Mouse (Mus musculus) liver, embryonic 14.5 days (tissue): Measurements from ENCODE around the gene Brip1. TPM values are rescaled to one million over a fixed set of nuclear protein-coding genes. Genes with fewer than 3 reads are reported as not detected.

Experiments
- ATAC-seq: fragments of 200-750 bp; cut with Nextera tagmentation; 2 replicates; pipeline ENCODE4 v1.8.0; 2017; ENCODE audit warnings: moderate number of reproducible peaks, mild to moderate bottlenecking, moderate library complexity; ENCODE audit not compliant: insufficient read depth
- DNase-seq, 3 experiments: peaks; one replicate each; pipeline ENCODE4 v3.0.0-alpha.2; 2012 to 2013; ENCODE audit warnings: low read depth in 3 of 3, low spot score in 3 of 3
- H3K27ac ChIP-seq: fragments of 300-500 bp; sonication (generic); 2 replicates; pipeline ENCODE4 v1.5.1; 2014; ENCODE audit warnings: moderate library complexity, mild to moderate bottlenecking, control low read depth, inconsistent platforms
- H3K27me3 ChIP-seq: fragments of 300-500 bp; sonication (generic); 2 replicates; pipeline ENCODE4 v1.6.1; 2014; ENCODE audit warnings: mild to moderate bottlenecking, low read length, moderate library complexity; ENCODE audit not compliant: control insufficient read depth, insufficient read depth
- H3K36me3 ChIP-seq: fragments of 300-500 bp; sonication (generic); replicated peaks from 2 replicates; pipeline ENCODE4 v1.6.1; 2014; ENCODE audit warnings: low read depth; ENCODE audit not compliant: control insufficient read depth, insufficient read depth
- H3K4me1 ChIP-seq, 2 experiments: fragments of 200-500 bp in 1 of 2; fragments of 300-500 bp in 1 of 2; sonication (generic) in 1 of 2; replicated peaks; 2 replicates each; pipeline ENCODE4 v1.6.1; 2012 to 2014; ENCODE audit warnings: antibody characterized with exemption in 1 of 2, inconsistent platforms in 1 of 2, low read length in 1 of 2; ENCODE audit not compliant: control insufficient read depth in 2 of 2, insufficient read depth in 2 of 2
- H3K4me2 ChIP-seq: fragments of 300-500 bp; sonication (generic); 2 replicates; pipeline ENCODE4 v1.6.1; 2014; ENCODE audit warnings: low read depth, mild to moderate bottlenecking, control low read depth, moderate library complexity
- H3K4me3 ChIP-seq, 2 experiments: fragments of 200-500 bp in 1 of 2; fragments of 300-500 bp in 1 of 2; sonication (generic) in 1 of 2; 2 replicates each; pipeline ENCODE4 v1.5.1; 2012 to 2014; ENCODE audit warnings: low read depth in 2 of 2, low read length in 2 of 2, mild to moderate bottlenecking in 2 of 2, control low read depth in 1 of 2, inconsistent platforms in 1 of 2, moderate library complexity in 1 of 2; ENCODE audit not compliant: insufficient read depth in 1 of 2
- H3K9ac ChIP-seq: fragments of 300-500 bp; sonication (generic); replicated peaks from 2 replicates; pipeline ENCODE4 v1.6.1; 2014; ENCODE audit warnings: mild to moderate bottlenecking, control low read depth, moderate library complexity
- H3K9me3 ChIP-seq: fragments of 300-500 bp; sonication (generic); 2 replicates; pipeline ENCODE4 v1.6.1; 2016; ENCODE audit warnings: low read length, mixed read lengths; ENCODE audit not compliant: control insufficient read depth
- CTCF ChIP-seq: IDR thresholded peaks from 2 replicates; pipeline ENCODE4 v1.5.1; 2016; ENCODE audit warnings: antibody characterized with exemption, low read depth, control low read depth
- EP300 ChIP-seq: IDR thresholded peaks from 2 replicates; pipeline ENCODE4 v1.6.1; 2016; ENCODE audit warnings: antibody characterized with exemption, low read depth
- WGBS: fragments of 180-500 bp; shearing (Covaris S2); extraction: QIAGEN DNeasy Blood & Tissue Kit; methylation state at CpG from one replicate; pipeline ENCODE4 v1.1.7; 2014; ENCODE audit not compliant: insufficient replicate concordance; 5-methylcytosine and 5-hydroxymethylcytosine counted together
- polyA plus RNA-seq, 2 experiments: library from polyadenylated mRNA; depleted of rRNA in 1 of 2; stranded (reverse) in 1 of 2; unstranded in 1 of 2; fragments of >200 nt; fragmentation: Nextera tagmentation in 1 of 2; extraction: Ambion mirVana in 1 of 2; gene quantifications; 2 replicates each; pipeline versions ENCODE4 v1.2.1 to v1.2.3; 2012 to 2014

Gene Brip1
- polyA plus RNA-seq, 2 experiments = 2.8 to 6.8 TPM

- Histone ChIP-seq H3K36me3 (no peaks in the 10 kb centered on the region), H3K4me1 (peaks cover 0 to 3% of the 10 kb centered on the region in 2 experiments; a peak in 1 of 4 replicates), H3K27ac (no peak overlapping the region), H3K9me3 (no peaks in the 10 kb centered on the region), H3K27me3 (no peaks in the 10 kb centered on the region), H3K4me2 (no peak overlapping the region), H3K4me3 (no peak overlapping the region), H3K9ac (no peak overlapping the region)
- ATAC-seq (no peak), DNase-seq (no peak)
- no peak for TF ChIP-seq EP300
- 70% methylated on average over 2 of the region's 2 CpGs for WGBS
Measured at GRCm38 (mm10) chr11:86170743-86171142, 30.2 kb downstream of the Brip1 start.

DNA sequence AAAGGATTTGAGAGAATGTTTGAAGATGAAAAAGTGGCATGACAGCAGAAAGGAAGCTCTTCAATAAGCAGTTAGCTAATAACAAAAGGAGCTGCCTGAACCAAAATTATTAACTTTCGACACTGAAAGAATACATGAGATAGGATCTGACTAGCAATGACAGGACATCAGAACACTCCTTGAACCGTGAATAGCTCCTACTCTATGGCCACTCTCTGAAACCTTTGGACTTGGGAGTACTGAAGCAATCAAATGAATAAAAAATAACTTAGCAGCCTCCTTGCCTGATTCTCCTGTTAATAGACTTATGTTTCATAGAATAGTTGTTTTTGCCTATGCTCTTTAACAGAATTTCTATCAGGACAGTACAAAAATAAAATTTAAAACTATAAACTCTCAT is 40.7 kb downstream of the Brip1 start:
- DNase-seq (no peak), ATAC-seq (no peak)
- H3K9ac ChIP-seq = no peak overlapping the region
- no peak overlapping the region for H3K4me2 ChIP-seq
- no peaks in the 10 kb centered on the region for H3K36me3 ChIP-seq
- H3K27ac ChIP-seq = no peak overlapping the region
- 64% methylated on average over 2 of the region's 2 CpGs for WGBS
- no peaks in the 10 kb centered on the region for H3K27me3 ChIP-seq
- H3K4me1 ChIP-seq = peaks cover 3 to 6% of the 10 kb centered on the region in 2 experiments; a peak in 1 of 4 replicates
- TF ChIP-seq CTCF (no peak), EP300 (no peak)
- no peak overlapping the region for H3K4me3 ChIP-seq
- no peaks in the 10 kb centered on the region for H3K9me3 ChIP-seq

DNA sequence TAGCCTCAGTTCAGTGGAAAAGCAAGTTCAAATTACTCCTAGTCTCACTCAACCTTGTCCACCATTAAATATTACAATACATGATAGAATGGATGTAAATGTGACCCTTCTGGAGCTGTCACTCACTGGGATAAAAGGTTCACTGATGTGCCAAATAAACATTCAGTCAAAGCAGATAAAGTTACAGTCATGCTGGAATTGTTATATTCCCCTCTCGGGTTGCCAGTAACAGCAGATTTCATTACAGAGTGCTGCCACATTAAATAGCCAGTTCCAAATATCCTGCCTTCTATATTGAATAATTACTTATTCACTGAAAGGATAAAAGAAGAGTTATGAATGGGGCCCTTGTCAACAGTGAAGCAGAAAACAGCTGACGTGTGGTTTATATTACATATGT is 42.0 kb downstream of the Brip1 start:
- 69% methylated on average over 2 of the region's 2 CpGs for WGBS
- no peak for ATAC-seq
- H3K9ac ChIP-seq = no peak overlapping the region
- DNase-seq = no peak
- no peaks in the 10 kb centered on the region for H3K9me3 ChIP-seq
- no peak for TF ChIP-seq EP300
- TF ChIP-seq CTCF = no peak
- no peak overlapping the region for H3K27ac ChIP-seq
- no peak overlapping the region for H3K4me2 ChIP-seq
- H3K27me3 ChIP-seq = no peaks in the 10 kb centered on the region
- no peak overlapping the region for H3K4me3 ChIP-seq
- H3K36me3 ChIP-seq = no peaks in the 10 kb centered on the region
- peaks cover 3 to 7% of the 10 kb centered on the region in 2 experiments; a peak in 1 of 4 replicates for H3K4me1 ChIP-seq

DNA sequence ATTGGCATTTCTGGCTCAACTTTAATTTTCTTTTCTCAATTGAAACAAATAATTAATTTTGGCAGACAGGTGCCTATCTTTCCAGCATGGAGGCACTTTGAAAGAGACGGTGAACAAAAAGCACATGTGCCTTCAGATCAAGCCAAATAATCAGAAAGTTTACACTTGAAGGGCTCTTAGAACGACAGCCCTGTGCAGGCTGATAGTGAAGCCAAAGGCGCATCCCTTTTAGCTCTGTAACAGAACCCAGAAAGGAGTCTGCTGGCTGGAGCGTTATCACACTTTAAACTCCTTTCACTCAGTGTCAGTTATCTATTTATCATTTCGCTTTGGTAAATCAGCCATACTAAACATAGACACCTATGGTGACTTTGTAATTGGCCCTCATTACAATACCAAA is 45.4 kb downstream of the Brip1 start:
- Histone ChIP-seq H3K27ac (no peak overlapping the region; the same call in 1 of the 2 replicates), H3K9ac (no peak overlapping the region), H3K9me3 (no peaks in the 10 kb centered on the region), H3K4me1 (peaks cover 3 to 7% of the 10 kb centered on the region in 2 experiments; a peak in 1 of 4 replicates), H3K4me2 (peak overlapping the region; percentile 2; the same call in 1 of the 2 replicates), H3K4me3 (no peak overlapping the region), H3K36me3 (no peaks in the 10 kb centered on the region), H3K27me3 (no peaks in the 10 kb centered on the region)
- WGBS = 20% methylated on average over 5 of the region's 5 CpGs
- ATAC-seq (peak; percentile 93), DNase-seq (peak; percentile 46 to 50 (median 49))
- peak; percentile 48 for TF ChIP-seq EP300
- no peak for TF ChIP-seq CTCF

GRCm38 (mm10) chr11:86131324-86131723 is 69.7 kb downstream of the Brip1 start:
- no peak overlapping the region for H3K4me2 ChIP-seq
- TF ChIP-seq CTCF = no peak
- TF ChIP-seq EP300 = no peak
- no peak overlapping the region for H3K9ac ChIP-seq
- no peaks in the 10 kb centered on the region for H3K4me1 ChIP-seq
- H3K36me3 ChIP-seq = no peaks in the 10 kb centered on the region
- H3K27me3 ChIP-seq = no peaks in the 10 kb centered on the region
- no peak overlapping the region for H3K4me3 ChIP-seq
- no peaks in the 10 kb centered on the region for H3K9me3 ChIP-seq
- H3K27ac ChIP-seq = no peak overlapping the region
- 75% methylated on average over 3 of the region's 3 CpGs for WGBS
- DNase-seq (no peak), ATAC-seq (no peak)
